Mouse (Mus musculus) gastrocnemius, postnatal 25 days (tissue): Measurements from ENCODE around the gene Tspan4. TPM values are rescaled to one million over a fixed set of nuclear protein-coding genes. Genes with fewer than 3 reads are reported as not detected.
A peak's percentile ranks its signal among the peaks of the same experiment; 100 is the strongest.

Experiments
- DNase-seq: peaks from one replicate; pipeline ENCODE4 v3.0.0; 2022
- total RNA-seq, 2 experiments: library from RNA; stranded (reverse); gene quantifications; 1 replicate in 1 of 2; 2 replicates in 1 of 2; pipeline ENCODE4 v1.2.3; 2021

Tspan4 gene
- total RNA-seq, 2 experiments from 2014 or later = 5.6 to 16.5 TPM

DNA sequence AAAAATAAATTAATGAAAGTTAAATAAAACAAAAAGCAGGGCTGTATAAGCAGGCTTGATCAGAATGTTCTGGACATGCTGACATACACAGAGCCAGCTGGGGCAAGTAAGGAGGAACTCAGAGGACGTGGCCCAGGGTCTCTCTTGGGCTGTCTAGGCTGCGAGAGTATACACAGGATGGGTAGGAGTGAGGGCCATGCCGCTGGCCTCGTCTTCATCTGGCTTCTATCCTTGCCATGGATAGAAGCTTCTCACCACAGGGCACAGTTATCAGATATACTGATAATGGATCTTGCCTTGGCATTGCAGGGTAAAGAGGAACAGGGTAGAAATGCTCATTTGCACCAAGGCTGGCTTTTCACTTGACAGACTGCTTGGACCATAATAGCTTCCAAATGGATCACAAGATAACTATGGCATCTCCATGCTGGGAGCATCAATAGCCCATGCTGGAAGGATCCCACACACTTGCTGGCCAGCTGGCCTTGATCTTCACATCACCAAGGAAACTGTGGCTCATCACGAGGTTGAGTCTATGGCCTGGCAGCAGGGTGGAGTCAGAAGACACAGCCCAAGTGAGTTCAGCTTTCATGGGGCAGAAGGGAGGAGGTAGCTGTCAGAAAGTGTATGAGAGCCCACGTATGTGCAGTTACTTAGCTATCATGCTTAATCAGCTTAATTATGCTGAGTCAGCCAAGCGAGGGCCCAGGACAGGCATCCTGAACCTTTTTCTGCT is 26.9 kb downstream of the Tspan4 start:
- DNase-seq = no peak

DNA sequence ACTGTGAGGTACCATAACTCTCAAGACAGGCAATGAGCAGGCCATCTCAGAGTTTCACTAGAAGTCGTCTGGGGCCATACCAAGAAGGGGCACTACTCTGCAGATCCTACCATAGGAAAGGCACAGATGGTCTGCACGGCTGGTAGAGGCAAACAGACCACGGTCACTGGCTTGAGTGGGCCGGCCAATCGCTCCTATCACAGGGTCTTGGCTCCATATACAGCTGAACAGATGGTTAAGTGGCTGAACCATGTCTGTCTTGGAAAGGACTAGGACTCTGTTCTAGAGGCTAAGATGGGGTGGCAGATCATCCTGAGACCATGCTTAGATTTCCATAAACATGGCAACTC is 27.5 kb downstream of the Tspan4 start:
- no peak for DNase-seq

DNA sequence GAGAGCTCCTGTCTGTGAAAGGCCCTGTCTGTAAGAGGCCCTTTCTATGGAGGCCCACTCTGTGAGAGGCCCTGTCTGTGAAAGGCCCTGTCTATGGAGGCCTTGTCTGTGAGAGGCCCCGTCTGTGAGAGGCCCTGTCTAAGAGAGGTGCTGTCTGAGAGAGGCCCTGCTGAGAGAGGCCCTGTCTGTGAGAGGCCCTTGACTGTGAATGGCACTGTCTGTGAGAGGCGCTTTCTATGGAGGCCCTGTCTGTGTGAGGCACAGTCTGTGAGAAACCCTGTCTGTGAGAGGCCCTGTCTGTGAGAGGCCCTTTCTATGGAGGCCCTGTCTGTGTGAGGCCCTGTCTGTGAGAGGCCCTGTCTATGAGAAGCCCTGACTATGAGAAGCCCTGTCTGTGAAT is 31.2 kb downstream of the Tspan4 start:
- no peak for DNase-seq

DNA sequence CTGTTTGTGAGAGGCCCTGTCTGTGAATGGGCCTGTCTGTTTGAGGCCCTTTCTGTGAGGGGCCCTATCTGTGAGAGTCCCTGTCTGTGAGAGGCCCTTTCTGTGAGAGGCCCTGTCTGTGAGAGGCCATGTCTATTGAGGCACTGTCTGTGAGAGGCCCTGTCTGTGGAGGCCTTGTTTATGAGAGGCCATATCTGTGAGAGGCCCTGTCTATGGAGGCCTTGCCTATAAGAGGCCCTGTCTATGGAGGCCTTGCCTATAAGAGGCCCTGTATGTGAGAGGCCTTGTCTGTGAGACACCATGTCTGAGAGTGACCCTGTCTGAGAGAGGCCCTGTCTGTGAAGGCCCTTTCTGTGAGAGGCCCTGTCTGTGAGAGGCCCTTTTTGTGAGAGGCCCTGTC is 33.1 kb downstream of the Tspan4 start:
- no peak for DNase-seq

DNA sequence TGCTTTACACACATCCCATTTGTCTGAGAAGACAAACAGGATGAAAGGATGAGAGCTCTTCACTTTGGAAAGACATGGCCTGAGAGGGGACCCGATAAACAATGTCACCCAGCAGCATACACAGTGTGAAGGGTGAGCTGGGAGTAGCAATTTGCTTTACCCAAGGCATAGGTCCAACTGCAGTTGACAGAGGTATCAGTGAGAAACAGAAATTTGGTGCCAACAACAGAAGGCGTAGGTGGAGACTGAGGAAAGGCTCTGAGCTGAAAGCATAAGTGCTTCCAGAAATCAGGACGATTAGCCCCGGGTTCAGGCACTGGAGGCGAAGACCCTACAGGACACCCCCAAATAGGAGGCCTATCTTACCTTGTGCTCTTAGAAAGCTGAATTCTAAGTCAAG is 35.2 kb downstream of the Tspan4 start:
- no peak for DNase-seq

DNA sequence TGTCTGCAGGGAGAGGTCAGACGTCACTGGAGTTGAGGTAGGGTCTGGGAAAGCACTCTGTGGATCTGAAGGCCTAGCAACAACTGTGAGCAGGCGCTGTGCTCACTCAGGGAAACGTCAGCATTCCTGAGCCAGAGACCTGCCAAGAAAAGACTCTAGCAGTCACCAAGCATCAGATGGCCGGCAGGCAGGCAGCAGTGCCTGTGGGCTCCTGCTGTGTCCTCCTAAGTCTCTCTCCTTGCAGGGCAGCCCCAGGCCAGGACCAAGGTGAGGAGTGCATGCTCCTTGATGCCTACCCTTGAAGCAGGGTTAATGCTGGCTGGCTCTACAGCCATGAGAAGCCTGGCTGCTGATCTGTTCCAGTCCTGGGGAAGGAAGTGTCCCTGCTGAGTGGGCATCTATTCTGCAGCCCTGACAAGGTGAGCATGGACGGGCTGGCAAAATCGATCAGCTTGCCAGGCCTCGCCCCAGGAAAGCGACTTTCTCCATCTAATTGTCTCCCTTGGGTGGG is 35.7 kb downstream of the Tspan4 start:
- DNase-seq = no peak

DNA sequence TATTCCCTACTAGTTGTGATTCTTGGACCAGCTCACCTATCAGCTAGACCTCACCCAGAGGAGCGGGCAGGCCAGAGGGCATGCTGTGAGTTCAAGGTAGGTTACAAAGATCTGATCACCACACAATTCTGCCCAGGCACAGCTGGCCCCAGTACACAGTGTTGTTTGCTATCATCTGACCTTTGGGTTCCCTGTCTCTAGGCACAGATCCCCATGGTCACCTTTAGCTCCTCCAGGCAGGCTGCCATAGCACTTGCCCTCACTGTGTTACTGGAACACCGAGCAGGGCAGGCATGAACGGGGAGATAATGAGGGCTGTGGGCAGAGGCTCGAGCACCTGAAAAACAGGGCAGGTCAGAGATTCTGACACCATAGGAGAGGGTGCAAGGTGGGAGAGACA is 42.6 kb downstream of the Tspan4 start:
- DNase-seq = no peak

DNA sequence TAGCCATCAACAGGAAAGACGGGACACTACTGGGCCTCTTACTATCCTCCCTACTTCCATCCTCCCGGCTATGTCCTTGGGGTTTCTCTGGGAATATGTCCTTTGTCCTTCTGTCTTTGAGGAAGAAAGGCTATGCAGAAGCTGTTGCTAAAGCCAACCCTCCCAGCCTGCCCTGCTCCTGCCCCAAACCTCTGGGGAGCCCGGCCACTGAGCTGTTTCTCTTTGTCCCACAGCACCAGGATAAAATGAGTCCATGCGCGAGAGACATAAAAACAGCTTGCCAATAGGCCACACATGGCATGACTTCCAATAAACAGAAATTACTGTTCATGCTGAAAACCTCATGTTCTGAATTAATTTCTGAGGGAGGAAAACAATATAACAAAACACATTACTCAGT is 43.3 kb downstream of the Tspan4 start:
- no peak for DNase-seq

DNA sequence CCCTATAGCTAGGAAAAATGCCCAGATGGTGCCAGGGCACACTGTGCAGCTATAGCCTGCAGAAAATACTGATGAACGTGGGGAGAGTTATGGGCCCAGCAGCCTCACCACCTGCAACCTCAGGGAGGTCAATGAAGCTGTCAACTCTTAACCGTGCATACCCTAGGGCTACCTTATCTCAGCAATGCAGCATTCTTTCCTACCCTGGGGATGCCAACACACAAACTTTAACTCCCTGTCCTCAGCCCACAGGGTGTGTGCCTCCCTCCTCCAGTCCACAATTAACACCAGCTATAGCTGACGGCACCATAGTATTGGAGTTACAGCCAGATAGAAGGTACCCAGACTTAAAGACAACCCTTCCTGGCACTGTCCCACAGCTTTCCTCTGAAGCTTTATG is 43.9 kb downstream of the Tspan4 start:
- no peak for DNase-seq

DNA sequence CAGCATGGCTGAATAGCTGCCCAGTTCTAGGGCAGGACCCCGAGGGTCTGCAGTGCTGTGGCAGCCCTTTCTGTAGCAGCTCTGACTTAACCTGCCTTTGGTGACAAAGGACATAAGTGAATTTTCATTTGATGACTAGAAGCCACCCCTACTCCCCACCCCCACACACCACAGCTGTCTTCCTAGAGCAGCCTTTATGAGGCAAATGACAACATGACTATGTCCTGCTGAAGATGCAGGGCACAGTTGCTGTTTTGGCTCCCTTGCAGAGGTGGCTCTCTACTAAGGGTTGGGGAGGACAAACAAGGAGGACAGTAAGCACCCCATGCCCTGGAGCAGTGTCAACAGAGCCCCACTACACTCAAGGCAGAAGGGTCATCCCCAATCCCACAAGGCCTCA is 44.8 kb downstream of the Tspan4 start:
- no peak for DNase-seq

DNA sequence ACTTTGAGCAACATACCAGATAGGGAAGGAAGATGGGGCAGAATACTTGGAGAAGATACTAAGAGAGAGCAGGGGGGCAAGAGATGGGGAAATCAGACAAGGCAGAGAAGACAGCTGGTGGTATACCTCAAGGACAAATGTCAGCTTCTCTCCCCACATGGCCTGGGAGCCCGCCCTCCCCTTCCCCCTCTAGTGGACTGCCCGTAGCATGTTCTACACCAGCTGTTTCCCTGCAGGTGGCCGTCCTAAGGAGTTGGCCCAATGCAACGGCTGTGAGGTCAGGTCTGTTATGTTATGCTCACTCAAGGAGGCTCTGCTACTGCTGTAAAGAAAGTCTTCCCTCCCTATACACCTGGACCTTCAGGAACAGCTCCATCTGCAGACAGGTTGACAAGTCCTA is 48.0 kb downstream of the Tspan4 start:
- DNase-seq = no peak

DNA sequence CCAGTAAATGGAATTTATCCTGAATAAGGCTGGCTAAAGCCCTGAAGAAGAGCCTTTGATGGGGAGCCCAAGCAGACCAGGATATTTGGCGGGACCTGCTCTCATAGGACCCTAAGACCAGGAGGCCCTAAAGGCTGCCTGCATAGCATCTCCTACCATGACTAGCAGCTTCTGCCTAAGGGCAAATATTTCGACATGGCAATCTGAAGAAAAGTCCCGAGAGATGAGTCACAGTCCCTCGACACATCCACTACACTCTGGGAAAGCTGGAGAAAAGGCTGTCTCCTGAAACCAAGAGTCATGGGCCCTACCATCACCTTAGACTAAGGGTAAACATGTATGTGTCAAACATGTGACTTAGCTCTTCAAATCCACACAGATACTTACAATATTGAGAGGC is 49.2 kb downstream of the Tspan4 start:
- DNase-seq = no peak

DNA sequence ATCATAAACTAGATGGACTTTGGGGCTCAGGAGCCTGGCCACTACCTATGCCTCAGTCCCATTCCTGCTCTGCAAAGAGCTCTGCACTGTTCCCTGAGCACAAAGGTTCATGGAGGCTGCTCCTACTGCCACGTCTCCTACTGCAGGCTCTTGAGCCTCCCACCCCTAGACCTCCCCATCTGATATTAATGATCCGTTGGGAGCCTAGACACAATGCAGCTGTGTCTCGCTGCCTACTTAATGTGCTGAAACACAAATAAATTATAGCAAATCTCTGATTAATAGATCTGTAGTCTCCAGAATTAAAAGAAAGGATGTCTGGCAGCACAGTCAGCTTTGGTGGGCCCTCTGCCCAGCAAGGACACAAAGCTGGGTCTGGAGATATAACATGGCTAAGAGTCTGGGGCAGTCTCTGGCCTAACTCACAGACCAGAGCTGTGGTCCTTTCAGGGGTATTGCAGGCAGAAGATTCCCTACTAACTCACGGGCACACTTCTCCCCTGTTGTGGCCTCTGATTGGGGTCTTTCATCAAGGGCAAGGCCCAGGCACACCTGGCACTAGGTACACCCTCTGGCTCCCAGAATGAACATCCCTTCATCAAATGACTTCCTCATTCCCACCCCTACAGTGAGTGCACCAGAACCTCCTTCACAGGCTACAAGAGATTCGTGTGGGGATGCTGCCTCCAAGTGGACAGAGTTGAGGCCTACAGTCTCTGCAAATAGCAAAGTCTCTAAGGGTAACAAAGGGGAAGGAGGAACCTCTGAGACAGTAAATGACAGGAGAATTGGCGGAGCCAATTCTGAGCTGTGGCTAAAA is 49.9 kb downstream of the Tspan4 start:
- peak; percentile 54 for DNase-seq

DNA sequence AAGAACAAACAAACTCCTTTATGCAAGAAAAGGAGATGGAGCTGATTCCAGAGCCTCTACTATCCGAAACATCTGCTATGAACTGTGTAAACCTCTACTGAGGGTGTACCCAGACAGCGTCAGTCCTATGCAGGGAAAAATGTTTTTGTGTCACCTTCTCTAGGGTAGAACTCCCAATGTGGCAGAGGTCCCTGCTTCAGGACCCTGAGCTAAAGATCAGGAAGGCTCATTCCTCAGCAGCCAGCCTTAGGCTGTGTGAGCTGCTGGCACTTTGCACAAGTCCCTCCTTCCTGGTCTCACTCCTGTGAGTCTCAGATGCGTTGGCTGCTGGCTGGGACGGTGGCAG is 50.5 kb downstream of the Tspan4 start:
- DNase-seq = no peak

DNA sequence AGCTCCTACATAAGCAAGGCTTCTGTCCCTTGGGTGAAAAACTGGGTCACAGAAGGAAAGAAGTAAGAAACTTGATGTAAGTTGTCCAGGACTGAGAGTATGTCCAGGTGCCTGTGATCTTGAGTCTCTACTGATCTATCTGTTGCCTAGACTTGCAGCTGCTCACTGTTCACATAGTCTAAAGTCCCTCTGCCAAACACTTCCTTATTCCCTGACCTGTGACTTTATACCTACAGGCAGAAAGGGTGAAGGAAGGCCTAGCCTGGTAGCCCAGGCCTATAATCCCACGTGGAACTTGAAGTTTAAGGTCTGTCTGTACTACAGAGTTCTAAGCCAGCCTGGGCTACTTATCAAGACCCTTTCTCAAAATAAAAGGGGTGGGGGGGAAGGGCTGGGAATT is 60.5 kb downstream of the Tspan4 start:
- DNase-seq = no peak

DNA sequence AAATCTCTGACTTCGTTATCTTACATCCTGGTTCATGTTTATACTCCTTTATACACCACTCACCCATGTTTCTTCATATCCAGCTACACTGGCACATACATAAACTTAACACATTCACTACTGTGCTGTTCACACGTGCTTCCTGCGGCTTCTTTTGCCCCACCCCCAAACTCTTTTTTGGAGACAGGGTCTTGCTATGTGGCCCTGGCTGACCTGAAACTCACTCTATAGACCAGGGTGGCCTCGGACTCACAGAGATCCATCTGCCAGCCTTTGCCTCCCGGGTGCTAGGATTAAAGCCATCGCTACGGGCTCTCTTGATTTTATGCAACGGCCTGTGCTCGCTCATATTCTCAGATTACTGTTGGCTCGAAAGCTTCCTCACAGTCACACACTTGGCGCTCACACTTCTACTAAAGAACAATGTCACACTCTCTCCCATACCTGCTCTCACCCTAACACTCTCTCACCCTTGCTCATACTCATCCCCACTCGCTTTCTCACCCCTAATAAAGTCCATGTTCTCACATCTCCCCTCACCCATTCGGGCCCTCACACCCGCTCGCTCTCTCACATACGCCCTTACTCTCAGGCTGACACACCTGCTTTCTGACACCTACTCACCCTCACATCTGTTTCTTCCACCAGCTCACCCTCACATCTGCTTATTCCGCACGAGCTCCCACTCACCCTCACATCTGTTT is 64.0 kb downstream of the Tspan4 start:
- no peak for DNase-seq

DNA sequence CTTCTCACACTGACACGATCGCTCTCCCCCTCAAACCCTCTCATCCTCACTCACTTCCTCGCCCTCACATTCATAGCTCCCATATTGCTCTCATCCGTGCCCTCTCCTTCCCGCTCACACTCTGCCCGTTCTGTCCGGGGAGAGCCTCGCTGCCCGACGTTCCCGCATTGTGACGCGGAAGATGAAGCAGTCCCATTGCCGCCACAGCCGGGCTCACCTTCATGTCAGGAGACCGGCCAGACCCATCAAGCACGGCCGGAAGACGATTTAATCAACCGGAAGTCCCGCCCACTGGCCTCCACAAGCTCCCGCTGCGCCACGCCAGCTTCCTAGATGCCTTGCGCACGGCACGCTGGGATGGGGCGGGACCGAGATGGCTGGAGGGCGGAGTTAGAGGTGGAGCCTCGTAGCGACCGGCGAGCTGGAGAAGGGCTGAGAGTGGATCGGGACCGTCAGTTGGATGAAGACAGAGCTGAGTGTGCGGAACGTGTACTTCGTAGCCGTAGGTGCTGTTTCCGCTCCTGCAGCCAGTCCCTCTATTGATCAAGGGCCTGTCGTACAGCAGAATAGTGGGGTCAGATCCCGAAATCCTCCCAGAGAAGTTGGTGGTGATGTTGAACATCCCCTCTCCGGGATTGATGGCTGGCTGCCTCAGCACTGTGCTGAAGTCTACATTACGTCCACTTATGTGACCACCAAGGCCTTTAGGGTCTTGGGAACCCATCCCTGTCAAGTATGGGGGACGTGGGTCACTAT is 64.7 kb downstream of the Tspan4 start, which contains the start of gene Chid1:
Chid1 (minus strand) TSS at position 302 of the 756 bp plus-strand sequence.
- peak; percentile 97 for DNase-seq

DNA sequence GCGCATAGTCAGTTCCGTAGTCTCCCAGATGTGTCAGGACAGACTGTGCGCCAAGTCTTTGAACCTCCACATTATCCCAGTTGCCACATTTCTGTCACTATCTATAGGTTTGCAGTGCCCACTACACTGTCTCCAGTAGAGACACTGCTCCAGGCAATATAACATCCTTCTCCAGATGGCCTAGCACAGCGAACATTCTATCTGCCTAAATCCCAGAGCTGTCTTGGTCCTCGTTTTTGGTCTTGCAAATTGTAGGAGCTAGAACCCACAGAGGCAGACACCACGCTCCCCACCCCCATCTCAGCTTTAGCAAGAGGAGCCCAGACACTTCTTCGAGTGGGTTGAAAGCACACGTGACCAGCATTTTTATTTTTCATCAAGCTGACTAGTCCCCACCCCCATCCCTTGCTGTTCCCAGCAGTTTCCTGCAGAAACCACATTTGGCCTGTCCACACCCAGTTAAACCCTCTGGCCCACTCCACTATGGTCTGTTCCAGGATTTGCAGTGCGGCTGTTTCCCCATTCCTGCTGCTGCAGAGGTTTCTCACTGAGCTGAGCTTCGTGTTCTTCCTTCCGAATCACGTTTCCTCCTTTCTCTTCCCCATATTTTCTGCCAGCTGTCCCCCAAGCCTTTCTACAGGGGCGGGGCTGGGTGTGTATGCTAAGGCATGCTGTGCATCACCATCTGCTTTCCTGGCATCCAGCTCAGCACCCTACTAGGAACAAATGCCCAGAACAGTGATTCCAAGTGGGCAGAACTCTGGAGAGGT is 65.5 kb downstream of the Tspan4 start:
- peak; percentile 81 for DNase-seq

DNA sequence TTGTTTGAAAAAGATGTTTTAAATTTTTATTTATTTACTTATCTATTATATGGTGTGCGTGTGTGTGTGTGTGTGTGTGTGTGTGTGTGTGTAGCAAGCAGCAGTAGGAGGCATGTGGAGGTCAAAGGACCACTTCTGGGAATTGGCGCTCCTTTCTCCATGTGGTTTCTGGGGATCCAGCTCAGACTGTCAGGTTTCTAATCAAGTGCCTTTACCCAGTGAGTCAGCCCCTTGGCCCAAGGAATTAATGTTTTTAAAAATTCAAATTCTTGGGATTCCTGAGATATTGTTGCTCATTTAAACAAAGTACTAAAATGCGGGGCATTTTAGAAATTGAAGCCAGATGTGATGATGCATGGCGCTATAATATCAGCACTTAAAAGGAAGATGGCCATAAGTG is 66.6 kb downstream of the Tspan4 start:
- DNase-seq = no peak

DNA sequence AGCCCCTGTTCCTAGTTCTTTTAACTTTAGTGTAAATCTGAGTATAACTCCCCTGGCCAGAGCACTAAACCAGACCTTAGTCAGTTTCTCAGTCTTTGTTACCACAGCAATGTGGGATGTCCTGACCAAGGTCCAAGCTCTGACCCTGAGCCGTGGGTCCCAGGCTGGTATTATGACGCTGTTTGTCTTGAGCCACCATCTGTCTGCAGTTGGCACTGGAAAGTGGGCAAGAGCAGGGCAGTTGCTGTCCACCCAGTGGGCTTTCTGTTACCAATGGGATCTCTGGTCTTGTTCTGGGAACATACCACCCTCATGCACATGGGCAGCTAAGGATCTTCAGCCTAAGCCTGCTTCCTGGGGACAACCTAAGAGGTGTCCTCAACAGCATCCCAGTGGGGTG is 67.5 kb downstream of the Tspan4 start:
- DNase-seq = no peak
